Mouse (Mus musculus) myocyte (in vitro differentiated cells): ENCODE measurements at regions not wholly inside any gene's neighbourhood (a gene's known extent, or its start where the extent isn't known, plus 50 kb on each side); places are given as distances from the start of the nearest gene placed in this dataset.

Experiments used
- H3K27me3 ChIP-seq: one replicate; pipeline ENCODE4 v1.6.1; 2011; ENCODE audit not compliant: control insufficient read depth, insufficient read depth, insufficient read length
- H3K36me3 ChIP-seq: one replicate; pipeline ENCODE4 v1.6.1; 2011; ENCODE audit not compliant: control insufficient read depth, insufficient read depth
- H3K4me2 ChIP-seq: one replicate; pipeline ENCODE4 v1.6.1; 2011; ENCODE audit warnings: low read depth, control low read depth
- H3K4me3 ChIP-seq: one replicate; pipeline ENCODE4 v1.5.1; 2011; ENCODE audit warnings: mild to moderate bottlenecking, control low read depth, moderate library complexity
- H3K79me2 ChIP-seq: one replicate; pipeline ENCODE4 v1.6.1; 2011; ENCODE audit not compliant: control insufficient read depth, insufficient read depth
- H3ac ChIP-seq: one replicate; pipeline ENCODE4 v1.6.1; 2011; ENCODE audit not compliant: control insufficient read depth, insufficient read length
- CEBPB ChIP-seq: IDR thresholded peaks from 2 replicates; pipeline ENCODE4 v1.6.1; 2011; ENCODE audit warnings: mild to moderate bottlenecking, moderate library complexity; ENCODE audit not compliant: poor library complexity, insufficient read depth, severe bottlenecking
- E2F4 ChIP-seq: IDR thresholded peaks from one replicate; pipeline ENCODE4 v1.6.1; 2011; ENCODE audit warnings: mild to moderate bottlenecking, control low read depth, moderate library complexity; ENCODE audit not compliant: insufficient read depth
- MAX ChIP-seq: IDR thresholded peaks from one replicate; pipeline ENCODE4 v1.6.1; 2011; ENCODE audit warnings: low read depth, mild to moderate bottlenecking, control low read depth
- MYOD1 ChIP-seq, 3 experiments: IDR thresholded peaks; one replicate each; pipeline ENCODE4 v1.6.1; 2011; ENCODE audit warnings: control low read depth in 2 of 3, low read depth in 2 of 3, mild to moderate bottlenecking in 2 of 3, moderate library complexity in 1 of 3; ENCODE audit not compliant: insufficient read length in 2 of 3, control insufficient read depth in 1 of 3
- MYOG ChIP-seq, 3 experiments: IDR thresholded peaks; one replicate each; pipeline ENCODE4 v1.6.1; 2011; ENCODE audit warnings: control low read depth in 2 of 3, low read depth in 2 of 3, mild to moderate bottlenecking in 2 of 3; ENCODE audit not compliant: insufficient read length in 2 of 3, control insufficient read depth in 1 of 3, insufficient read depth in 1 of 3
- POLR2A ChIP-seq: IDR thresholded peaks from one replicate; pipeline ENCODE4 v1.6.1; 2011; ENCODE audit warnings: low read depth, mild to moderate bottlenecking, control low read depth, moderate library complexity; ENCODE audit not compliant: insufficient read length
- POLR2AphosphoS2 ChIP-seq: IDR thresholded peaks from one replicate; pipeline ENCODE4 v1.6.1; 2011; ENCODE audit warnings: low read depth, control low read depth; ENCODE audit not compliant: insufficient read length
- REST ChIP-seq: IDR thresholded peaks from one replicate; pipeline ENCODE4 v1.6.1; 2011; ENCODE audit warnings: mild to moderate bottlenecking, control low read depth, moderate library complexity; ENCODE audit not compliant: insufficient read depth, insufficient read length
- SRF ChIP-seq: IDR thresholded peaks from one replicate; pipeline ENCODE4 v1.6.1; 2011; ENCODE audit warnings: low read depth; ENCODE audit not compliant: control insufficient read depth, insufficient read length
- TCF12 ChIP-seq: IDR thresholded peaks from one replicate; pipeline ENCODE4 v1.6.1; 2011; ENCODE audit warnings: mild to moderate bottlenecking, control low read depth; ENCODE audit not compliant: poor library complexity, insufficient read depth, severe bottlenecking
- TCF3 ChIP-seq: IDR thresholded peaks from one replicate; pipeline ENCODE4 v1.6.1; 2011; ENCODE audit warnings: low read depth, control low read depth; ENCODE audit not compliant: insufficient read length
- USF1 ChIP-seq: IDR thresholded peaks from one replicate; pipeline ENCODE4 v1.6.1; 2011; ENCODE audit warnings: low read depth, mild to moderate bottlenecking, control low read depth, moderate library complexity

DNA sequence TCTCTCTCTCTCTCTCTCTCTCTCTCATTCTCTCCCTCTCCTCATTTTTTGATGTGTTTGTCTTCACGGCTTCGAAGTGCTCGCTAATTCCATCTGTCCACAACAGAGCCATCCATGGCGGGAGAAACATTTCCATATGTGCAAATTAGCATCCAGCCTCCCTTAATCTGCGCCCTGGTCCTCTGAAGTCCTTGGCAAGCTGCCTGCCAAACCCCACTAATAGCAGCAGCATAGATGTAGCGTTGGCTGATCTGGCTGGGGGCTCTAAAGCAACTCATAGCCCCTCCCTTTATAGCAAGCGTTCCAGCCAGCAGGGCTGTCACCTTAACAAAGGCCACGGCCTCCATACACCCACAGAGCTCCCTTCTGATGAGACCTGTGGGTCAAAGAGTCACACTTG lies 272.3 kb upstream of the 3110018I06Rik start:
- Histone ChIP-seq H3K36me3 (no peaks in the 10 kb centered on the region), H3K4me3 (no peak overlapping the region), H3K27me3 (no peaks in the 10 kb centered on the region), H3K4me2 (no peak overlapping the region), H3ac (no peak overlapping the region), H3K79me2 (no peaks in the 10 kb centered on the region)
- no peak for TF ChIP-seq POLR2A
- TF ChIP-seq POLR2AphosphoS2 = no peak
- no peak for TF ChIP-seq E2F4
- TF ChIP-seq MYOG (IDR thresholded peaks at IDR 0.05; ENCODE audit: control insufficient read depth in 1 of 3, insufficient read depth in 1 of 3, insufficient read length in 2 of 3, low read depth in 2 of 3) = no peak
- TF ChIP-seq CEBPB = no peak
- no peak for TF ChIP-seq USF1
- TF ChIP-seq MYOD1 (IDR thresholded peaks at IDR 0.05; ENCODE audit: control insufficient read depth in 1 of 3, insufficient read length in 2 of 3, low read depth in 2 of 3) = no peak
- no peak for TF ChIP-seq REST
- TF ChIP-seq SRF = no peak
- no peak for TF ChIP-seq TCF3
- no peak for TF ChIP-seq TCF12
- no peak for TF ChIP-seq MAX

DNA sequence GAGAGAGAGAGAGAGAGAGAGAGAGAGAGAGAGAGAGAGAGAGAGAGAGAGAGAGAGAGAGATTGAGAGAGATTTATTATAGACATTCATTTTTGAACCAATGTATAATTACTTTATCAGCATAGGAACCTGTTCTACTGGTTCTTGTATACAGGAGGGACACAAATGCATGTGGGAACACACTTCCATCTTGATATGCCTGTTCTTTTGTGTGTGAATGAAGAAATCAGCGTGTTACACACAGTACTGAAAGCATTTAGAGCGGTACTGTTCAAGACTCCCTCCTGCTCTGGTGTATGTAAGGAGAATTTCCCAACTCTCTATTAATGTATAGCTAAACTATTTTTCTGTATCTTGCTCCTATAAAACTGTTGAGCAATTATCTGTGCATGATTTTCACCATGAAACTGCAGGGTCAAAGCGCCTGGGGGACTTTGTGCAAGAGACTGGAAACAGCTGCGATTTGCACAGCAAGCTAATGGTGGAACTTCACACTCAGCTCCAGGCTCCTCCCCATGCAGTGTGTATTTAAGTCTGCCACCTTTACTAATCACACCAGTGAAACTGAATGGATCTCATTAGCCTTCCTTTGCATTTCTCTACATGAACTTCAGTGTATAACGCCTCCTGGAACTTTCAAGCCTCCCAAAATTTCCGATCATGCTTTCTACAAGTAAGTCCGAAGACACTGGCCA lies 267.0 kb upstream of the 3110018I06Rik start:
- TF ChIP-seq TCF3 = no peak
- no peak for TF ChIP-seq CEBPB
- no peak for TF ChIP-seq MAX
- TF ChIP-seq TCF12 = no peak
- TF ChIP-seq POLR2A = no peak
- TF ChIP-seq USF1 = no peak
- no peak for TF ChIP-seq POLR2AphosphoS2
- no peak for TF ChIP-seq MYOD1 (IDR thresholded peaks at IDR 0.05; ENCODE audit: control insufficient read depth in 1 of 3, insufficient read length in 2 of 3, low read depth in 2 of 3)
- TF ChIP-seq REST = no peak
- TF ChIP-seq E2F4 = no peak
- TF ChIP-seq MYOG (IDR thresholded peaks at IDR 0.05; ENCODE audit: control insufficient read depth in 1 of 3, insufficient read depth in 1 of 3, insufficient read length in 2 of 3, low read depth in 2 of 3) = no peak
- TF ChIP-seq SRF = no peak
- no peaks in the 10 kb centered on the region for H3K79me2 ChIP-seq
- H3K27me3 ChIP-seq = no peaks in the 10 kb centered on the region
- H3ac ChIP-seq = no peak overlapping the region
- no peak overlapping the region for H3K4me3 ChIP-seq
- H3K36me3 ChIP-seq = no peaks in the 10 kb centered on the region
- no peak overlapping the region for H3K4me2 ChIP-seq

DNA sequence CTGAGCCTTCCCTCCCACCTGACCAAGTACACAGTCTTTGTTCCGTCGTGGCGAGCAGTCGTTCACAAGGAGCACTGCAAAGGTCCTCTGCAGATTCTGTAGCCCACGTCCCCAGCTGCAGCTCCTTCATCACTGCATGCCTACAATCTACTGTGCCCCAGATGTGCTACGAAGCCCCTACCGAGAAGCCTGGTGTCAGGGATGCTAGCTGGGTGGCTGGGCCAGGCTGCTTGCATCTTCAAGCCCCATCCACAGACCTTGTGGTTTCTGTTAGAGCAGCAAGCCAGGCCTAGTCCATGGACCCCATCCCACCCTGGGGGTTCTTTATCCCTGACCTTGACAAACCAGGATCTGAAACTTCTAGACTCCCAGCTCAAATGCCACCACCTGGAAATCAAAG lies 266.3 kb upstream of the 3110018I06Rik start:
- no peaks in the 10 kb centered on the region for H3K36me3 ChIP-seq
- no peaks in the 10 kb centered on the region for H3K27me3 ChIP-seq
- TF ChIP-seq TCF12 (no peak), USF1 (no peak)
- no peak overlapping the region for H3K4me3 ChIP-seq
- H3K79me2 ChIP-seq = no peaks in the 10 kb centered on the region
- no peak overlapping the region for H3K4me2 ChIP-seq
- no peak overlapping the region for H3ac ChIP-seq

DNA sequence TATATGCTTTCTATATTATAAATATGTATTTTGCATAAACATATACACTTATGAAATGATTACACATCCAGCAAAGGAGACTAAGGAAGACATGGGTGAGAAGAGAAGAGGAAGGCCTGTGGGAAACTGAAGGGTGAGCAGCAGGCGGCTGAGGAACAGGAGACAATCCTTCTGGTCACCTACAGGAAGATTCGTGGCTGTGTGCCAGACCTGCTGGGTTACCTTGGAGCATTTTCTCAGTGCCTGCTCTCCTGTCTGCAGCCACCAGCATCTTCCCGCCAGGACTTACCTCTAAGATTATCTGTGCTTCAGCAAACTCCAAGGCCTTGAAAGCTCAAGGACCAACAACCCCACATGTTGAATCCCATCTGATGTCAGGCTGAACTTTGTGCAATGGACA lies 258.3 kb upstream of the 3110018I06Rik start:
- Histone ChIP-seq H3K4me2 (no peak overlapping the region), H3K79me2 (no peaks in the 10 kb centered on the region), H3ac (no peak overlapping the region), H3K4me3 (no peak overlapping the region), H3K36me3 (no peaks in the 10 kb centered on the region), H3K27me3 (no peaks in the 10 kb centered on the region)
- no peak for TF ChIP-seq TCF3
- no peak for TF ChIP-seq E2F4
- TF ChIP-seq MYOG (IDR thresholded peaks at IDR 0.05; ENCODE audit: control insufficient read depth in 1 of 3, insufficient read depth in 1 of 3, insufficient read length in 2 of 3, low read depth in 2 of 3) = no peak
- no peak for TF ChIP-seq MYOD1 (IDR thresholded peaks at IDR 0.05; ENCODE audit: control insufficient read depth in 1 of 3, insufficient read length in 2 of 3, low read depth in 2 of 3)
- no peak for TF ChIP-seq POLR2AphosphoS2
- TF ChIP-seq MAX = no peak
- TF ChIP-seq USF1 = no peak
- TF ChIP-seq CEBPB = no peak
- TF ChIP-seq POLR2A = no peak
- TF ChIP-seq REST = no peak
- TF ChIP-seq TCF12 = no peak
- no peak for TF ChIP-seq SRF

- no peaks in the 10 kb centered on the region for H3K27me3 ChIP-seq
- no peaks in the 10 kb centered on the region for H3K79me2 ChIP-seq
- no peak overlapping the region for H3ac ChIP-seq
- no peaks in the 10 kb centered on the region for H3K36me3 ChIP-seq
- no peak overlapping the region for H3K4me2 ChIP-seq
- TF ChIP-seq USF1 (no peak), REST (no peak), SRF (no peak), E2F4 (no peak), CEBPB (no peak)
- no peak overlapping the region for H3K4me3 ChIP-seq
Observed at GRCm38 (mm10) chr12:107231629-107232028, 256.8 kb upstream of the 3110018I06Rik start.
